Mouse (Mus musculus) hindbrain, embryonic 10.5 days (tissue): Measurements from ENCODE around the gene Ubxn4. TPM values are rescaled to one million over a fixed set of nuclear protein-coding genes. Genes with fewer than 3 reads are reported as not detected.
"Not testable (repeated sequence)": the region's sequence is repeated elsewhere in the genome, so short reads cannot be mapped to it uniquely, and the experiment has no call there.

Experiments used
- DNase-seq: peaks from one replicate; pipeline ENCODE4 v3.0.0-alpha.2; 2017; ENCODE audit warnings: low spot score
- H3K27ac ChIP-seq: fragments of 300-500 bp; sonication (generic); 2 replicates; pipeline ENCODE4 v1.5.1; 2016; ENCODE audit warnings: mild to moderate bottlenecking, moderate library complexity
- H3K27me3 ChIP-seq: fragments of 300-500 bp; sonication (generic); 2 replicates; pipeline ENCODE4 v1.6.1; 2016; ENCODE audit warnings: mild to moderate bottlenecking; ENCODE audit not compliant: poor library complexity, insufficient read depth, severe bottlenecking
- H3K36me3 ChIP-seq: fragments of 300-500 bp; sonication (generic); 2 replicates; pipeline ENCODE4 v1.6.1; 2016; ENCODE audit warnings: mild to moderate bottlenecking, moderate library complexity
- H3K4me1 ChIP-seq: fragments of 300-500 bp; sonication (generic); replicated peaks from 2 replicates; pipeline ENCODE4 v1.6.1; 2016; ENCODE audit warnings: mild to moderate bottlenecking
- H3K4me3 ChIP-seq: fragments of 300-500 bp; sonication (generic); 2 replicates; pipeline ENCODE4 v1.5.1; 2016; ENCODE audit warnings: mild to moderate bottlenecking, moderate library complexity
- H3K9me3 ChIP-seq: fragments of 300-500 bp; sonication (generic); 2 replicates; pipeline ENCODE4 v1.6.1; 2016; ENCODE audit warnings: mild to moderate bottlenecking, moderate library complexity
- WGBS: fragments of 180-500 bp; shearing (Covaris S2); methylation state at CpG from one replicate; pipeline ENCODE4 v1.1.7; 2016; 5-methylcytosine and 5-hydroxymethylcytosine counted together
- polyA plus RNA-seq: library from polyadenylated mRNA; unstranded; fragments of >200 nt; fragmentation: Nextera tagmentation; extraction: Ambion mirVana; gene quantifications from 2 replicates; pipeline ENCODE4 v1.2.1, GENCODE M21; 2016

The Ubxn4 gene
- polyA plus RNA-seq, 1 experiment from 2014 or later: 57.8 TPM

- no peak overlapping the region for H3K27ac ChIP-seq
- H3K4me1 ChIP-seq: no peaks in the 10 kb centered on the region
- DNase-seq: no peak
- no peaks in the 10 kb centered on the region for H3K9me3 ChIP-seq
- H3K36me3 ChIP-seq: peaks cover 90% of the 10 kb centered on the region
- 92% methylated on average over 3 of the region's 3 CpGs for WGBS
- H3K4me3 ChIP-seq: no peak overlapping the region
- H3K27me3 ChIP-seq: no peaks in the 10 kb centered on the region
Observed at GRCm38 (mm10) chr1:128281753-128282152, 38.0 kb downstream of the Ubxn4 start.

GRCm38 (mm10) chr1:128282924-128283323 is 39.2 kb downstream of the Ubxn4 start:
- no peaks in the 10 kb centered on the region for H3K27me3 ChIP-seq
- no peak for DNase-seq
- 91% methylated on average over 3 of the region's 3 CpGs for WGBS
- no peaks in the 10 kb centered on the region for H3K9me3 ChIP-seq
- peaks cover 90% of the 10 kb centered on the region for H3K36me3 ChIP-seq
- no peaks in the 10 kb centered on the region for H3K4me1 ChIP-seq
- no peak overlapping the region for H3K27ac ChIP-seq
- H3K4me3 ChIP-seq: no peak overlapping the region

- Histone ChIP-seq H3K27me3 (no peaks in the 10 kb centered on the region), H3K4me1 (0 out of 2 replicates have a peak, but pooled peaks cover 3% of the 10 kb centered on the region), H3K27ac (no peak overlapping the region), H3K4me3 (no peak overlapping the region), H3K36me3 (peaks cover 84% of the 10 kb centered on the region), H3K9me3 (no peaks in the 10 kb centered on the region)
- 93% methylated on average over 8 of the region's 8 CpGs for WGBS
- no peak for DNase-seq
Observed at GRCm38 (mm10) chr1:128284157-128284690, 40.5 kb downstream of the Ubxn4 start.

GRCm38 (mm10) chr1:128285136-128285535 is 41.4 kb downstream of the Ubxn4 start:
- Histone ChIP-seq H3K27ac (no peak overlapping the region), H3K36me3 (peaks cover 75% of the 10 kb centered on the region), H3K4me3 (no peak overlapping the region), H3K27me3 (no peaks in the 10 kb centered on the region), H3K9me3 (no peaks in the 10 kb centered on the region), H3K4me1 (0 out of 2 replicates have a peak, but pooled peaks cover 3% of the 10 kb centered on the region)
- DNase-seq: no peak
- 92% methylated on average over 9 of the region's 9 CpGs for WGBS

GRCm38 (mm10) chr1:128290295-128290694 is 46.5 kb downstream of the Ubxn4 start:
- DNase-seq: no peak
- 92% methylated on average over 5 of the region's 5 CpGs for WGBS
- no peak overlapping the region for H3K4me3 ChIP-seq
- H3K27ac ChIP-seq: no peak overlapping the region
- peaks cover 33% of the 10 kb centered on the region for H3K36me3 ChIP-seq
- 0 out of 2 replicates have a peak, but pooled peaks cover 3% of the 10 kb centered on the region for H3K4me1 ChIP-seq
- H3K9me3 ChIP-seq: no peaks in the 10 kb centered on the region
- H3K27me3 ChIP-seq: no peaks in the 10 kb centered on the region

- Histone ChIP-seq H3K27ac (no peak overlapping the region), H3K4me3 (no peak overlapping the region), H3K27me3 (no peaks in the 10 kb centered on the region), H3K4me1 (0 out of 2 replicates have a peak, but pooled peaks cover 3% of the 10 kb centered on the region), H3K36me3 (peaks cover 9% of the 10 kb centered on the region; the same call in 1 of the 2 replicates), H3K9me3 (no peaks in the 10 kb centered on the region)
- no peak for DNase-seq
- 93% methylated on average over 12 of the region's 12 CpGs for WGBS
Observed at GRCm38 (mm10) chr1:128293524-128293923, 49.8 kb downstream of the Ubxn4 start.

- no peaks in the 10 kb centered on the region for H3K27me3 ChIP-seq
- no peak overlapping the region for H3K4me3 ChIP-seq
- no peaks in the 10 kb centered on the region for H3K9me3 ChIP-seq
- no peak for DNase-seq
- 76% methylated on average over 8 of the region's 8 CpGs for WGBS
- H3K27ac ChIP-seq: no peak overlapping the region
- H3K4me1 ChIP-seq: no peaks in the 10 kb centered on the region
- peaks cover 7% of the 10 kb centered on the region for H3K36me3 ChIP-seq
Observed at GRCm38 (mm10) chr1:128295296-128295695, 51.5 kb downstream of the Ubxn4 start.

GRCm38 (mm10) chr1:128295717-128296528 is 52.2 kb downstream of the Ubxn4 start:
- DNase-seq: no peak
- Histone ChIP-seq H3K9me3 (no peaks in the 10 kb centered on the region), H3K4me1 (no peaks in the 10 kb centered on the region), H3K4me3 (no peak overlapping the region), H3K36me3 (peaks cover 5% of the 10 kb centered on the region; the same call in 1 of the 2 replicates), H3K27ac (no peak overlapping the region), H3K27me3 (no peaks in the 10 kb centered on the region)
- 84% methylated on average over 5 of the region's 5 CpGs for WGBS

- 89% methylated on average over 16 of the region's 16 CpGs for WGBS
- Histone ChIP-seq H3K27ac (no peak overlapping the region), H3K4me3 (no peak overlapping the region), H3K4me1 (no peaks in the 10 kb centered on the region), H3K9me3 (no peaks in the 10 kb centered on the region), H3K36me3 (peaks cover 23% of the 10 kb centered on the region), H3K27me3 (no peaks in the 10 kb centered on the region)
- no peak for DNase-seq
Observed at GRCm38 (mm10) chr1:128303900-128304299, 60.1 kb downstream of the Ubxn4 start.

- 79% methylated on average over 3 of the region's 3 CpGs for WGBS
- Histone ChIP-seq H3K9me3 (no peaks in the 10 kb centered on the region), H3K27me3 (no peaks in the 10 kb centered on the region), H3K36me3 (peaks cover 10% of the 10 kb centered on the region), H3K27ac (no peak overlapping the region), H3K4me1 (no peaks in the 10 kb centered on the region), H3K4me3 (no peak overlapping the region)
- no peak for DNase-seq
Observed at GRCm38 (mm10) chr1:128309043-128309442, 65.3 kb downstream of the Ubxn4 start.

- no peak overlapping the region for H3K27ac ChIP-seq
- no peak for DNase-seq
- H3K36me3 ChIP-seq: peaks cover 4% of the 10 kb centered on the region; the same call in 1 of the 2 replicates
- no peaks in the 10 kb centered on the region for H3K9me3 ChIP-seq
- no peaks in the 10 kb centered on the region for H3K27me3 ChIP-seq
- WGBS: 68% methylated on average over 4 of the region's 4 CpGs
- no peak overlapping the region for H3K4me3 ChIP-seq
- no peaks in the 10 kb centered on the region for H3K4me1 ChIP-seq
Observed at GRCm38 (mm10) chr1:128314665-128315064, 70.9 kb downstream of the Ubxn4 start.

- WGBS: 89% methylated on average over 6 of the region's 6 CpGs
- DNase-seq, H3K4me1 ChIP-seq, H3K9me3 ChIP-seq, H3K27ac ChIP-seq, H3K27me3 ChIP-seq, H3K4me3 ChIP-seq: not testable (repeated sequence)
- H3K36me3 ChIP-seq: peaks cover 11% of the 10 kb centered on the region
Observed at GRCm38 (mm10) chr1:128319266-128319665, 75.5 kb downstream of the Ubxn4 start.

GRCm38 (mm10) chr1:128323026-128323643 is 79.4 kb downstream of the Ubxn4 start:
- Histone ChIP-seq H3K4me1 (no peaks in the 10 kb centered on the region), H3K27me3 (no peaks in the 10 kb centered on the region), H3K27ac (no peak overlapping the region), H3K36me3 (peaks cover 40% of the 10 kb centered on the region), H3K9me3 (no peaks in the 10 kb centered on the region), H3K4me3 (no peak overlapping the region)
- 89% methylated on average over 8 of the region's 8 CpGs for WGBS
- no peak for DNase-seq
